In the genomic region with DNA sequence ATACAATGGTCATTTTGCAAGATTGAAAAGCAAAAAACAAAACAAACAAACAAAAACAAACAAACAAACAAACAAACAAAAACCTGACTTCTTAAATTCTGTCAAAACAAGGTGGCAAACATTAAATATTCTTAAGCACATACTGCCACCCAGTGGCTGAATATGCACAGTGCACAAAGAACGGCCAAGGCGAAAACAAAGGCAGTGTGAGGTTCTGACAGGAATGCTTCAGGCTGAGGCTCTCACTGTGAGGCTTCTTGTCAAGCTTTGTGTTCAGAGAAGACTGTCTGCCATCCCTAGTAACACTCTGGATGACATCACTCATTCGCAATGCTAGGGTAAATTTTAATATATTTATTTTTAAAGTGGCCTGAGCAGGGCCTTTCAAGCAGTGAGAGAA, we compare ENCODE assay signal across 8 mouse cellular contexts. TPM values are rescaled to one million over a fixed set of nuclear protein-coding genes. Genes with fewer than 3 reads are reported as not detected.
DNase-seq lines count a peak whose midpoint lies in the region; ATAC-seq lines count a peak whose summit lies in the region.

No protein-coding gene starts in this region.

- 4% methylated on average over 3 of the region's 3 CpGs for WGBS in kidney, embryonic 14.5 days
- 11% methylated on average over 3 of the region's 3 CpGs for WGBS in liver, embryonic 13.5 days (ENCODE audit: insufficient replicate concordance)
- WGBS in neural tube, embryonic 14.5 days = 6% methylated on average over 3 of the region's 3 CpGs

- no peak overlapping the region for H3K4me2 ChIP-seq in kidney, embryonic 14.5 days (replicated peaks; ENCODE audit: low read depth, low read length)
- H3K4me2 ChIP-seq in liver, embryonic 13.5 days = no peak overlapping the region
- H3K4me2 ChIP-seq in neural tube, embryonic 14.5 days (ENCODE audit: low read depth, low read length) = no peak overlapping the region

- 0 out of 2 replicates have a peak, but pooled peaks have one; percentile 57 for ATAC-seq in kidney, embryonic 14.5 days (ENCODE audit: low FRiP score, low TSS enrichment)
- ATAC-seq in liver, embryonic 13.5 days (ENCODE audit: low read depth) = no peak
- ATAC-seq in neural tube, embryonic 14.5 days (ENCODE audit: low read depth) = peak; percentile 72

- H3K27me3 ChIP-seq in kidney, embryonic 14.5 days (ENCODE audit: control insufficient read depth, insufficient read depth, low read length) = no peaks in the 10 kb centered on the region
- H3K27me3 ChIP-seq in liver, embryonic 13.5 days = no peaks in the 10 kb centered on the region
- no peaks in the 10 kb centered on the region for H3K27me3 ChIP-seq in neural tube, embryonic 14.5 days (ENCODE audit: control insufficient read depth, insufficient read depth, low read length)

- 0 out of 2 replicates have a peak, but pooled peaks cover 3% of the 10 kb centered on the region for H3K4me1 ChIP-seq in kidney, embryonic 14.5 days (ENCODE audit: control insufficient read depth, insufficient read depth, low read length)
- 0 out of 2 replicates have a peak, but pooled peaks cover under 1% of the 10 kb centered on the region for H3K4me1 ChIP-seq in liver, embryonic 13.5 days (replicated peaks)
- no peaks in the 10 kb centered on the region for H3K4me1 ChIP-seq in neural tube, embryonic 14.5 days (ENCODE audit: control insufficient read depth, insufficient read depth, low read length)

- no peak overlapping the region for H3K27ac ChIP-seq in kidney, embryonic 14.5 days (ENCODE audit: low read depth, low read length)
- H3K27ac ChIP-seq in liver, embryonic 13.5 days = no peak overlapping the region
- H3K27ac ChIP-seq in neural tube, embryonic 14.5 days (ENCODE audit: low read depth, low read length) = no peak overlapping the region

- DNase-seq in CD4-positive, CD25-positive, alpha-beta regulatory T cell, adult 2 months (ENCODE audit: low read depth, low spot score) = peak; percentile 71
- peak; percentile 74 for DNase-seq in R1 (ENCODE audit: low read depth, low spot score)
- DNase-seq in cerebellum, adult 9-11 months = peak; percentile 48
- DNase-seq in frontal cortex, postnatal 36 days (ENCODE audit: low spot score in 2 of 2) = peak; percentile 62 to 83
- DNase-seq in liver, embryonic 13.5 days = peak; percentile 22
- DNase-seq in thymus, postnatal 10 days (ENCODE audit: low spot score in 2 of 2) = peak; percentile 13 to 49

- H3K4me3 ChIP-seq in kidney, embryonic 14.5 days (ENCODE audit: low read length) = no peak overlapping the region
- H3K4me3 ChIP-seq in liver, embryonic 13.5 days (replicated peaks) = no peak overlapping the region
- no peak overlapping the region for H3K4me3 ChIP-seq in neural tube, embryonic 14.5 days (ENCODE audit: low read depth, low read length)

- no peak overlapping the region for H3K9ac ChIP-seq in kidney, embryonic 14.5 days (ENCODE audit: low read depth, low read length)
- no peak overlapping the region for H3K9ac ChIP-seq in liver, embryonic 13.5 days
- H3K9ac ChIP-seq in neural tube, embryonic 14.5 days (replicated peaks; ENCODE audit: low read depth, low read length) = no peak overlapping the region

- H3K36me3 ChIP-seq in kidney, embryonic 14.5 days (ENCODE audit: control insufficient read depth, insufficient read depth, low read length) = no peaks in the 10 kb centered on the region
- H3K36me3 ChIP-seq in liver, embryonic 13.5 days = no peaks in the 10 kb centered on the region
- H3K36me3 ChIP-seq in neural tube, embryonic 14.5 days (ENCODE audit: control insufficient read depth, insufficient read depth, low read length) = no peaks in the 10 kb centered on the region

- H3K9me3 ChIP-seq in kidney, embryonic 14.5 days (ENCODE audit: control insufficient read depth, low read length) = no peaks in the 10 kb centered on the region
- H3K9me3 ChIP-seq in liver, embryonic 13.5 days (replicated peaks) = no peaks in the 10 kb centered on the region
- no peaks in the 10 kb centered on the region for H3K9me3 ChIP-seq in neural tube, embryonic 14.5 days (ENCODE audit: control insufficient read depth, low read length)

RNA-seq across cellular contexts. Expression of a gene that starts 24.8 kb away (rescaled TPM):
- polyA plus RNA-seq in kidney, embryonic 14.5 days (2014; fragmentation: Nextera tagmentation; extraction: Ambion mirVana) = 1.7 and 1.8 TPM in 2 replicates
- 2.3 and 2.5 TPM in 2 replicates for polyA plus RNA-seq in liver, embryonic 13.5 days (2015; fragmentation: Nextera tagmentation; extraction: Ambion mirVana)
- 0.63 and 0.84 TPM in 2 replicates for polyA plus RNA-seq in neural tube, embryonic 14.5 days (2014; fragmentation: Nextera tagmentation; extraction: Ambion mirVana)

RNA-seq across cellular contexts. Expression of a gene that starts 24.9 kb away (rescaled TPM):
- 6.5 and 7.5 TPM in 2 replicates for polyA plus RNA-seq in kidney, embryonic 14.5 days (2014; fragmentation: Nextera tagmentation; extraction: Ambion mirVana)
- polyA plus RNA-seq in liver, embryonic 13.5 days (2015; fragmentation: Nextera tagmentation; extraction: Ambion mirVana) = 5.1 and 5.5 TPM in 2 replicates
- polyA plus RNA-seq in neural tube, embryonic 14.5 days (2014; fragmentation: Nextera tagmentation; extraction: Ambion mirVana) = 1.1 and 3.3 TPM in 2 replicates

Comparison
In these comparisons a context has a peak if more than half of its experiments do, and no peak if none do; other contexts are left out.
1. DNase-seq: peak in every context shown above with its lines; median percentile 74 in R1; 72 in frontal cortex, postnatal 36 days; 71 in CD4-positive, CD25-positive, alpha-beta regulatory T cell, adult 2 months; 48 in cerebellum, adult 9-11 months; 31 in thymus, postnatal 10 days; 22 in liver, embryonic 13.5 days.